Mouse (Mus musculus) cerebellum, adult 2 months (tissue): ENCODE results near the gene Ndufs8. TPM values are rescaled to one million over a fixed set of nuclear protein-coding genes. Genes with fewer than 3 reads are reported as not detected.
"Not testable (repeated sequence)": the region's sequence is repeated elsewhere in the genome, so short reads cannot be mapped to it uniquely, and the experiment has no call there.

Source experiments
- DNase-seq, 2 experiments: peaks; one replicate each; pipeline ENCODE4 v3.0.0; 2021
- H3K27ac ChIP-seq: fragments of 200-500 bp; 2 replicates; pipeline ENCODE4 v1.5.1; 2012; ENCODE audit warnings: low read length, control low read depth, inconsistent platforms; ENCODE audit not compliant: insufficient read depth
- H3K27me3 ChIP-seq: fragments of 200-500 bp; 2 replicates; pipeline ENCODE4 v1.6.1; 2012; ENCODE audit warnings: inconsistent platforms, mild to moderate bottlenecking, low read length, moderate library complexity; ENCODE audit not compliant: control insufficient read depth, insufficient read depth
- H3K4me1 ChIP-seq: fragments of 200-500 bp; 2 replicates; pipeline ENCODE4 v1.6.1; 2011; ENCODE audit warnings: low read length; ENCODE audit not compliant: control insufficient read depth, insufficient read depth
- H3K4me3 ChIP-seq: fragments of 200-500 bp; replicated peaks from 2 replicates; pipeline ENCODE3; 2011; ENCODE audit warnings: mild to moderate bottlenecking, low read depth, low read length, control low read depth; ENCODE audit not compliant: insufficient read depth
- CTCF ChIP-seq: fragments of 200-500 bp; IDR thresholded peaks from 2 replicates; pipeline ENCODE4 v1.5.1; 2011; ENCODE audit warnings: low read depth, mild to moderate bottlenecking, control low read depth, low read length, moderate library complexity, borderline replicate concordance; ENCODE audit not compliant: insufficient read depth
- POLR2A ChIP-seq: fragments of 200-500 bp; IDR thresholded peaks from 2 replicates; pipeline ENCODE4 v1.6.1; 2011; ENCODE audit warnings: low read length, control low read depth, borderline replicate concordance; ENCODE audit not compliant: insufficient read depth
- WGBS: fragments of 180-500 bp; shearing (Covaris S2); methylation state at CpG from one replicate; pipeline ENCODE4 v1.1.7; 2018; 5-methylcytosine and 5-hydroxymethylcytosine counted together
- polyA plus RNA-seq: library from polyadenylated mRNA; depleted of rRNA; stranded (reverse); fragments of >200 nt; gene quantifications from 2 replicates; pipeline ENCODE4 v1.2.3, GENCODE M21; 2012; rRNA removed

Gene Ndufs8
- polyA plus RNA-seq = 363 and 369 TPM in 2 replicates

DNA sequence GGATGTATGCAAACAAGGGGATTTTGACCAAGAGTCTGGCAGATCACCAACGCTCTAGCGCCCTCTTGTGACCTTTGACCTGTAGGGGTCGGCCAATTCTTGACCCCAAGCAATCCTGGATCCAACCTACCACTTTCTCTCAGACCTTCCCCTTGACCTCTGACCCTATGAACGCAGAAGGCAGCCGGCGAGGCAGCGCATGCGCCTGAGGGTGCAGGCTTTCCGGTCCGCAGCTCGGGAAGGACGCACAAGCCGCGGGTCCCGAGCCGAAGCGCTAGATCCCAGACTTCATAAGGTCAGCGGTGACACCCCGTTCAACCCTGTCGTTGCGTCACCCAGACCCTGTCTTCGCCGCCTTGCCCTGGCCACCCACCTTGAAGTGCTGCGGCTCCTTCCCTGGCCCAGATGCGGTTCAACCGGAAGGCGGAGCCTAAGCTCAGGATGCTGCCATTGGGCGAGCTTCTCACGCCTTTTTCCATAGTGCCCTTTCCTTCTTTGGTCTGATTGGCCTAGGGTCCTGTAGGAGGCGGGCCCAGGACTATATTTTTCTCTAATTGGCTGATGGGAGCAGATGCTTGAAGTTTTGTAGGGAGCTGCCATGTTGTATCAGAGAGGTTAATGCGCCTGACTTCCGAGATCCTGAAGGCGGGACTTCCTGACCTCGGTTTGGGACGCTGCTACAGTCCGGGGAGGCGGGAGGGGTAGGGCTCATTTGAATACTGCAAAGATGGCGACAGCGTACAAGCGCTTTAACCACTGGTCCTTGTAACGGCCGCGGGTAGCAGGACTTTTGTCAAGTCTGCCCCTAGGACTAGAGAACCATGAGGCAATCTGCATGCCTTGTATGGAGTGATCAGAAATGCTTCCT is at the start of gene Ndufs8:
TSS of gene Ndufs8 (minus strand) at position 438 of the 868 bp plus-strand sequence.
- WGBS = under 1% methylated on average over 43 of the region's 43 CpGs
- no peaks in the 10 kb centered on the region for H3K27me3 ChIP-seq
- peaks cover 11% of the 10 kb centered on the region; the same call in 1 of the 2 replicates for H3K4me1 ChIP-seq
- peak within 1 kb of the TSS; percentile 80 for H3K27ac ChIP-seq
- TF ChIP-seq CTCF (no peak), POLR2A (peak; percentile 45; the same call in 1 of the 2 replicates)
- DNase-seq = peak; percentile 94 to 98
- peak within 1 kb of the TSS; percentile 87 for H3K4me3 ChIP-seq

DNA sequence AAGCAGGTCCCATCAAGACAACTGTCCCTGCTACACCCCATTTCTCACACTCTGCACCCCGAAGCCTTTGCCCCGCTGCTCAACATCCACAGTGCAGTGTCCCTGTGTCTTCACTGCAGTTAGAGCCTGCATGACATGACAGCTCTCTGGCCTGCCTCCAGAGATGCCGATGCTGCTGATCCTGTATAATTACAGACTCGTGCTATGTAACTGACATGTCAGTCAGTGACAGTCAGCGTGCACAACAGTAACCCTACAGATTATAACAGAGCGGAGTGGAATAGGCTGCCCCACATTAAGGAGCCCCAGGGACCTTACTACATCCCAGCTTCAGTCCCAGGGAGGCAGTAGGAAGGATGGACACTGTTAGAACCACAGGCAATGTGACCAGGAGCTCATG is 49.2 kb upstream of the Ndufs8 start:
- H3K27ac ChIP-seq, H3K27me3 ChIP-seq, H3K4me3 ChIP-seq, DNase-seq, H3K4me1 ChIP-seq: not testable (repeated sequence)
- 40% methylated on average over 6 of the region's 6 CpGs for WGBS

- Histone ChIP-seq H3K4me1 (peaks cover 7% of the 10 kb centered on the region; the same call in 1 of the 2 replicates), H3K27me3 (no peaks in the 10 kb centered on the region), H3K27ac (no peak overlapping the region), H3K4me3 (no peak overlapping the region)
- no peak for DNase-seq
- WGBS = 91% methylated on average over 5 of the region's 5 CpGs
- no peak for TF ChIP-seq CTCF
- TF ChIP-seq POLR2A = no peak
Measured at GRCm38 (mm10) chr19:3960211-3960610, 47.6 kb upstream of the Ndufs8 start.

GRCm38 (mm10) chr19:3959030-3959429 is 46.5 kb upstream of the Ndufs8 start:
- Histone ChIP-seq H3K4me3 (no peak overlapping the region), H3K27ac (no peak overlapping the region), H3K4me1 (peaks cover 7% of the 10 kb centered on the region; the same call in 1 of the 2 replicates), H3K27me3 (no peaks in the 10 kb centered on the region)
- TF ChIP-seq CTCF (no peak), POLR2A (no peak)
- no peak for DNase-seq

DNA sequence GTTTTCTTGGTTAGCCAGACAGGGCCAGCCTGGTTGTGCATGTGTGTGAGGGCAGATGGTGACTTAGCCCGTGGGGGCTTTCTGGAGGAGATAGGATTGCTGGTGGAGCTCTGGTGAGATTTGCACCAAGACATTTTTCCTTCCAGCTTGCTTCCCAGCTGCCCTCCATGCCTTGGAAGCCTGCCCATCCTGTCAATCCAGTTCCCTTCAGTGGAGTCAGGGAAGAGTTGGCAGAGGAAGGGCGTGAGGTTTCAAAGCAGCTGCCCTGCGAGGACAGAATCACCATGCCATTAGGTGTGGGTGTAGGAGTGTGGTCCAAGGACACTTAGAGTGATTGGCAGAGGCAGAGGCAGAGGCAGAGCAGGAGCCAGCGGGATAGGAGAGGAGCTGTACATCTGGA is 45.9 kb upstream of the Ndufs8 start, which contains the start of gene Aldh3b3:
TSS of gene Aldh3b3 (plus strand) at position 176 of the 400 bp plus-strand sequence.
- TF ChIP-seq POLR2A (no peak), CTCF (no peak)
- H3K4me3 ChIP-seq = no peak within 1 kb of the TSS
- WGBS = 41% methylated on average over 4 of the region's 4 CpGs
- peaks cover 7% of the 10 kb centered on the region; the same call in 1 of the 2 replicates for H3K4me1 ChIP-seq
- H3K27ac ChIP-seq = no peak within 1 kb of the TSS
- no peaks in the 10 kb centered on the region for H3K27me3 ChIP-seq
- no peak for DNase-seq

- not testable (repeated sequence) for H3K27me3 ChIP-seq, H3K4me3 ChIP-seq, H3K4me1 ChIP-seq, DNase-seq, H3K27ac ChIP-seq
- 72% methylated on average over 5 of the region's 5 CpGs for WGBS
Measured at GRCm38 (mm10) chr19:3957296-3958036, 44.9 kb upstream of the Ndufs8 start.

GRCm38 (mm10) chr19:3955804-3956203 is 43.2 kb upstream of the Ndufs8 start:
- peak; percentile 21 to 27 for DNase-seq
- Histone ChIP-seq H3K27ac (no peak overlapping the region), H3K27me3 (no peaks in the 10 kb centered on the region), H3K4me1 (peaks cover 7% of the 10 kb centered on the region; the same call in 1 of the 2 replicates), H3K4me3 (no peak overlapping the region)
- no peak for TF ChIP-seq POLR2A
- no peak for TF ChIP-seq CTCF
- 12% methylated on average over 4 of the region's 4 CpGs for WGBS

DNA sequence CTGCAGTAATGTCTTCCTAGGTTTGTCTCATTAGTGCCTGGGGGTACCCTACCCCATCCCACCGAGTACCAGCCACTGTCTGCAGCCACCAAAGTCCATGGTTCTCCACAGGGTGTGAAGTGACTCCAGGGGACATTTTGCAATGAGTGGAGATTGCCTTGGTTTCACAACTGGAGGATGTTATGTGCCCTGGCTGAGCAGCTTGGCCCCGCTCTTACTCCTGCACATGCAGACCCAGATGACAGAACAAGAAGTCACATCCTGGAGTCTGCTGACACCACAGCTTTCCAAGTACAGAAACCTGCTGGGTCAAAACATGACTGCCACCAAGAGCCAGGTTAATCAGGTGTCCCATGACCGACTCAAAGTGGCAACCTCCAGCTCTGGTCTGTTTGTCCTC is 42.5 kb upstream of the Ndufs8 start:
- 64% methylated on average over 3 of the region's 3 CpGs for WGBS
- H3K4me3 ChIP-seq = no peak overlapping the region
- no peak for DNase-seq
- H3K27ac ChIP-seq = no peak overlapping the region
- TF ChIP-seq POLR2A = no peak
- TF ChIP-seq CTCF = no peak
- peaks cover 7% of the 10 kb centered on the region; the same call in 1 of the 2 replicates for H3K4me1 ChIP-seq
- no peaks in the 10 kb centered on the region for H3K27me3 ChIP-seq
